Mouse (Mus musculus): ENCODE measurements around the gene Arih1. TPM values are rescaled to one million over a fixed set of nuclear protein-coding genes. Genes with fewer than 3 reads are reported as not detected.

Gene Arih1
- total and polyA plus RNA-seq, 2 experiments from 2014 or later = 7.6 to 70.8 TPM

DNA sequence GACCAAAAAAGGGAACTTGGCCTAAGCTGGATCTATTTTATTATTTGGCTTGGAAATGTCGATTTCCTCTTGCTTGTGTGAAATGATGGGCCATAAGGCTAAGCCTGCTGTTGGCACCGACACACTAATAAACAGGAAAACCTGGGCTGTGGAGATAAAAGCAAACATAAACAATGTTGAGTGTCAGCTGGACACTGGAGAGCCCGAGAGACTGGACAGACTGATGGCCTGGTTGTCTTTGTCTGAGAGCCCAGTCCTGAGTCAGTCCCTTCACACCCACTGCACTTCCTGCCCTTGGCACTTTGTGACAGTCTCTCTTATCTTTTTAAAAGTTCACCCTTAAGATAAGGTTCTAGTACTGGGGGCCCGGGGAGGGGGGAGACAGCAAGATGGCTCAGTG is 36.5 kb upstream of the Arih1 start:
- DNase-seq = no peak
- WGBS = 67% methylated on average over 4 of the region's 4 CpGs
- Histone ChIP-seq H3K36me3 (ENCODE audit: insufficient read depth) (no peaks in the 10 kb centered on the region), H3K9ac (no peak overlapping the region), H3K4me2 (ENCODE audit: low read depth) (no peak overlapping the region), H3K9me3 (ENCODE audit: low read length) (no peaks in the 10 kb centered on the region), H3K27me3 (ENCODE audit: insufficient read depth, low read length) (no peaks in the 10 kb centered on the region), H3K27ac (ENCODE audit: low read depth, low read length) (no peak overlapping the region), H3K4me1 (ENCODE audit: insufficient read depth) (no peaks in the 10 kb centered on the region), H3K4me3 (ENCODE audit: low read depth, low read length) (no peak overlapping the region)
- no peak for ATAC-seq
- TF ChIP-seq CTCF (IDR thresholded peaks at IDR 0.05; ENCODE audit: low read depth) = no peak

DNA sequence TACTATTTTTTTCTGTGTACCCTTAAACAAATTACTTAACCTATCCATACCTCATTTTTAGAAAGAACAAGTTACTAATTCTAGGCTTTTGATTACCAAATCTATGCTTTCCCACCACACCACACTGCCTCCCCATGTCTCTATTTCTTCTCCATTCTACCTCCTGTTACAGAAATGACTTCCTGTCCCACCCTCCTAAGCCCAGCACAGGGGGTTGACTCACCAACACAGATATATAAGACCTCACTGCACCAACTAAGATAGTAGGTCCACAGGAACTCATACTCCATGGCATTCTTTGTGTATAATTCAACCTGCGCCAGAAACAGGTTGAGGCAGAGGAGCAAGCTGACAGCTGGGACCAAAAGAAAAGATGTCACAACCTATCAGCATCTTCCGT is 33.0 kb upstream of the Arih1 start:
- H3K4me2 ChIP-seq (ENCODE audit: low read depth) = no peak overlapping the region
- H3K9ac ChIP-seq = no peak overlapping the region
- H3K27ac ChIP-seq (ENCODE audit: low read depth, low read length) = no peak overlapping the region
- no peaks in the 10 kb centered on the region for H3K9me3 ChIP-seq (ENCODE audit: low read length)
- ATAC-seq (no peak), DNase-seq (no peak)
- H3K36me3 ChIP-seq (ENCODE audit: insufficient read depth) = no peaks in the 10 kb centered on the region
- 78% methylated on average over 2 of the region's 2 CpGs for WGBS
- no peaks in the 10 kb centered on the region for H3K4me1 ChIP-seq (ENCODE audit: insufficient read depth)
- no peak for TF ChIP-seq CTCF (IDR thresholded peaks at IDR 0.05; ENCODE audit: low read depth)
- H3K27me3 ChIP-seq (ENCODE audit: insufficient read depth, low read length) = no peaks in the 10 kb centered on the region
- H3K4me3 ChIP-seq (ENCODE audit: low read depth, low read length) = no peak overlapping the region

DNA sequence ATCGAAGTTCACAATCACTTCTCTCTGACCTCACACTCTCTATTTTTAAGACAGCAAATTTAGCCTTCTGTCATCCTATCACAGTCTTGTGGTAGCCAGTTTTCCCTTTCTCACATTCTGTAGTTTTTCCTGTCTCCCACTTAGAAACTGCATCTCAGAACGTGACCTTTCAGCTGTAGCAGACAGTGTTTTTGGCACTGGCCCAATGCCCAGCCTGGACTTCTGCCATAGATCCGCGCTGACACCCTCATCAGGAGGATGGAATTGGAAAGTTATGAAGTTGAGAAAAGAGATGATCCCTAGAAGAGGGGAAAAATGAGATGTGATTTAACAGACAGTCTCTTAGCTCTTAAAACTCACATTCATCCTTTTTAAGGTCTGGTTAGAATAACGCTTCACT is 32.6 kb upstream of the Arih1 start:
- H3K36me3 ChIP-seq (ENCODE audit: insufficient read depth) = no peaks in the 10 kb centered on the region
- 60% methylated on average over 5 of the region's 5 CpGs for WGBS
- no peak for TF ChIP-seq CTCF (IDR thresholded peaks at IDR 0.05; ENCODE audit: low read depth)
- H3K4me1 ChIP-seq (ENCODE audit: insufficient read depth) = no peaks in the 10 kb centered on the region
- no peaks in the 10 kb centered on the region for H3K27me3 ChIP-seq (ENCODE audit: insufficient read depth, low read length)
- no peak overlapping the region for H3K4me2 ChIP-seq (ENCODE audit: low read depth)
- ATAC-seq (peak; percentile 32; the same call in 1 of the 2 replicates), DNase-seq (peak; percentile 48)
- no peak overlapping the region for H3K27ac ChIP-seq (ENCODE audit: low read depth, low read length)
- H3K4me3 ChIP-seq (ENCODE audit: low read depth, low read length) = no peak overlapping the region
- H3K9ac ChIP-seq = no peak overlapping the region
- H3K9me3 ChIP-seq (ENCODE audit: low read length) = no peaks in the 10 kb centered on the region

DNA sequence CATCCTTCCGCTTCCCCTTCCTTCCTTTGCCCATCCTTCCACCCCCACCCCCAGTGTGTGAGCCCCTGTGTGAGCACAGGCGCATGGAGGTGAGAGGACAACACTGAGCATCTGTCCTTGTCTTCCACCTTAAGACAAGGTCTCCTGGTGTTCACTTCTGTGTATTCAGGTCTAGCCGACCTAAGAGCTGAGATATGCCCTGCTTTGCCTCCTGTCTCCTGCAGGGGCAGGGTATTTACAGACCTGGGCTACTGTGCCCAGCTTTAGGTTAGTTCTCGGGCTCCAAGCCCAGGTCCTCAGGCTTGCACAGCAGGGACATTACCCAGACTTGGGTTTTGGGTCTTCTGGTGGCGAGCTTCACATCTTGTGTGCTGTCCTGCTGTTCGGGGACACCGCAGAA is 30.7 kb upstream of the Arih1 start:
- Histone ChIP-seq H3K9ac (no peak overlapping the region), H3K9me3 (ENCODE audit: low read length) (no peaks in the 10 kb centered on the region), H3K4me1 (ENCODE audit: insufficient read depth) (no peaks in the 10 kb centered on the region), H3K4me2 (ENCODE audit: low read depth) (no peak overlapping the region), H3K27ac (ENCODE audit: low read depth, low read length) (no peak overlapping the region), H3K36me3 (ENCODE audit: insufficient read depth) (no peaks in the 10 kb centered on the region), H3K4me3 (ENCODE audit: low read depth, low read length) (no peak overlapping the region), H3K27me3 (ENCODE audit: insufficient read depth, low read length) (no peaks in the 10 kb centered on the region)
- DNase-seq (no peak), ATAC-seq (no peak)
- TF ChIP-seq CTCF (IDR thresholded peaks at IDR 0.05; ENCODE audit: low read depth) = 0 out of 2 replicates have a peak, but pooled peaks have one; percentile 6
- WGBS = 55% methylated on average over 7 of the region's 7 CpGs

DNA sequence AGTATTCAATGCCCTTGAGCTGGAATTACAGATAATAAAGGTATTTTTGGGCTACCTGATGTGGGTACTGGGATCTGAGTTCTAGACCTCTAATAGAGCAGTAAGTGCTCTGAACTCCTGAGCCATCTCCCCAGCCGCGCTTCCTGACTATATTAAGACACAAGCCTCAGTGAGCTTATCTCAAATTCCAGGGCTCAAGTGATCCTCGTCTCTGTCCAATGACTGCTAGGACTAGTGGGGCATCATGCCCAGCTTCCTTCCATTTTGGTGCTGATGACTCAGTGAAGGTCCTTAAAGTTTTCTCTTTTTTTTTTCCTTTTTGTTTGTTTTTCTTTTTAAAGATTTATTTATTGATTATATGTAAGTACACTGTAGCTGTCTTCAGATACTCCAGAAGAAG is 28.7 kb upstream of the Arih1 start:
- H3K27ac ChIP-seq (ENCODE audit: low read depth, low read length) = no peak overlapping the region
- H3K27me3 ChIP-seq (ENCODE audit: insufficient read depth, low read length) = no peaks in the 10 kb centered on the region
- H3K9ac ChIP-seq = no peak overlapping the region
- H3K4me3 ChIP-seq (ENCODE audit: low read depth, low read length) = no peak overlapping the region
- no peak for ATAC-seq
- H3K4me1 ChIP-seq (ENCODE audit: insufficient read depth) = no peaks in the 10 kb centered on the region
- no peak for DNase-seq
- no peaks in the 10 kb centered on the region for H3K36me3 ChIP-seq (ENCODE audit: insufficient read depth)
- WGBS = 75% methylated on average over 3 of the region's 3 CpGs
- no peak overlapping the region for H3K4me2 ChIP-seq (ENCODE audit: low read depth)
- no peak for TF ChIP-seq CTCF (IDR thresholded peaks at IDR 0.05; ENCODE audit: low read depth)
- no peaks in the 10 kb centered on the region for H3K9me3 ChIP-seq (ENCODE audit: low read length)

DNA sequence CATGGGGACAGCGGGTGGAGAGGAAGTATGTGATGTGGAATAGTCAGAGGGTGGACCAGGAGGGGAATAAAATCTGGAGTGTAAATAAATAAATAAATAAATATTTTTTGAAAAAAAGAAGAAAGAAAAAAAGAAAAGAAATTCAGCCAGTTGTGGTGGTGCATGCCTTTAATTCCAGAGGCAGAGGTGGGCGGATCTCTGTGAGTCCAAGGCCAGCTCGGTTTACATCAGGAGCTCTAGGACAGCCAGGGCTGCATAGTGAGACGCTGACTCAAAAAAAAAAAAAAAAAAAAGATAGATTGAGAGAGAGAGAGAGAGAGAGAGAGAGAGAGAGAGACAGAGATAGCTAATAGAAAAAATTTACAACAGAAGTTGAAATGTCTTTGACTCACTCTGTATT is 26.0 kb upstream of the Arih1 start:
- ATAC-seq = no peak

DNA sequence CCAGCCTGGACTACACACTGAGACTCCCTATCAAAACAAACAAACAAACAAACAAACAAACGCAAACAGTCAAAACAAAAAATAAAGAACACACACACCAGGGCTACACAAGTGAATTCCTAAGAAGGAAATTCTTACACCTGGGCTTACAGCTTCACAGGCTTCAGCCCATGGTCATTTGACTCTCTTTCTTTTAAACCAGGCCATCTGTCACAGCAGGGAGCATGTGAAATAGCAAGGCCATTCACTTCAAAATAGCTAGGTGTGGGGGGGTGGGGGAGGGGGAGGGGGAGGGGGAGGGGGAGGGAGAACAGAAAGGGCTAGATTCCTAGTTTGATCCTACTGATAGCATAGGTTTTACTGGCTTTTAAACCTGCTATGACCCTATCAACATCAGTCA is 21.7 kb upstream of the Arih1 start:
- Histone ChIP-seq H3K27me3 (ENCODE audit: insufficient read depth, low read length) (no peaks in the 10 kb centered on the region), H3K36me3 (ENCODE audit: insufficient read depth) (no peaks in the 10 kb centered on the region), H3K4me2 (ENCODE audit: low read depth) (no peak overlapping the region), H3K4me3 (ENCODE audit: low read depth, low read length) (no peak overlapping the region), H3K9me3 (ENCODE audit: low read length) (no peaks in the 10 kb centered on the region), H3K9ac (no peak overlapping the region), H3K4me1 (ENCODE audit: insufficient read depth) (no peaks in the 10 kb centered on the region), H3K27ac (ENCODE audit: low read depth, low read length) (no peak overlapping the region)
- TF ChIP-seq CTCF (IDR thresholded peaks at IDR 0.05; ENCODE audit: low read depth) = no peak
- no peak for DNase-seq
- 68% methylated on average over 1 of the region's 1 CpGs for WGBS
- ATAC-seq = no peak

More for the DNA sequence above, 26.0 kb upstream of the Arih1 start:
- DNase-seq = no peak
- Histone ChIP-seq H3K36me3 (ENCODE audit: insufficient read depth) (no peaks in the 10 kb centered on the region), H3K9me3 (ENCODE audit: low read length) (no peaks in the 10 kb centered on the region), H3K27ac (ENCODE audit: low read depth, low read length) (no peak overlapping the region), H3K9ac (no peak overlapping the region), H3K4me1 (ENCODE audit: insufficient read depth) (no peaks in the 10 kb centered on the region), H3K27me3 (ENCODE audit: insufficient read depth, low read length) (no peaks in the 10 kb centered on the region), H3K4me3 (ENCODE audit: low read depth, low read length) (no peak overlapping the region), H3K4me2 (ENCODE audit: low read depth) (no peak overlapping the region)
- WGBS = 63% methylated on average over 4 of the region's 4 CpGs
- TF ChIP-seq CTCF (IDR thresholded peaks at IDR 0.05; ENCODE audit: low read depth) = no peak

DNA sequence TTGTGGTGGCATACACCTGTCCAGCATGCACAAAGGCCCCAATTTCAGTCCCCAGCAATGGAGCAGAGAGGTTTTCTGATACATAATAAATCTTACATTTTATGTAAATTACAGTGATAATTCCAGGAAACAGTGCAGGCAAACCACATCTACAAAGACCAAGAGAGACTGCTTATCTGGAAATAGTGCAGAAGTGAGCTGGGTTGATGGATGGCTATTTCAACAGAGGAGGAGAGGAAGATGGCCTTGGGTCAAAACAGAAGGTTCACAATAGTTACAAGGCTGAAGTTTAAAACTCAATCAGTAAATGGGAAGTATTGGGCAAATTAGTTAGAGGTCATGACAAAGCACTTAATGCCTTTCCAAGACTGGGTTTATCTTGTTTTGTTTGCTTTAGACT is 913 bp upstream of the Arih1 start:
- Histone ChIP-seq H3K9me3 (ENCODE audit: low read length) (no peaks in the 10 kb centered on the region), H3K27ac (ENCODE audit: low read depth, low read length) (peak overlapping the region; percentile 99), H3K9ac (peak overlapping the region; percentile 96), H3K36me3 (ENCODE audit: insufficient read depth) (no peaks in the 10 kb centered on the region), H3K4me2 (ENCODE audit: low read depth) (peak overlapping the region; percentile 54), H3K4me3 (ENCODE audit: low read depth, low read length) (peak overlapping the region; percentile 92), H3K27me3 (ENCODE audit: insufficient read depth, low read length) (no peaks in the 10 kb centered on the region), H3K4me1 (ENCODE audit: insufficient read depth) (no peaks in the 10 kb centered on the region; the same call in none of the 2 replicates)
- TF ChIP-seq CTCF (IDR thresholded peaks at IDR 0.05; ENCODE audit: low read depth) = no peak
- no peak for DNase-seq
- ATAC-seq = no peak

Data from forebrain, postnatal 0 days (tissue).